Mouse (Mus musculus): Measurements from ENCODE around the gene Cnst. TPM values are rescaled to one million over a fixed set of nuclear protein-coding genes. Genes with fewer than 3 reads are reported as not detected.
A peak's percentile ranks its signal among the peaks of the same experiment; 100 is the strongest.

Gene Cnst
- total RNA-seq, 2 experiments from 2014 or later = 37.2 to 40.1 TPM

GRCm38 (mm10) chr1:179591639-179592038 is 45.5 kb downstream of the Cnst start:
- peak; percentile 26 to 35 for DNase-seq (ENCODE audit: low spot score in 2 of 2)

GRCm38 (mm10) chr1:179592143-179592542 is 46.0 kb downstream of the Cnst start:
- no peak for DNase-seq (ENCODE audit: low spot score in 2 of 2)

GRCm38 (mm10) chr1:179592972-179593371 is 46.8 kb downstream of the Cnst start:
- DNase-seq (ENCODE audit: low spot score in 2 of 2) = no peak

DNA sequence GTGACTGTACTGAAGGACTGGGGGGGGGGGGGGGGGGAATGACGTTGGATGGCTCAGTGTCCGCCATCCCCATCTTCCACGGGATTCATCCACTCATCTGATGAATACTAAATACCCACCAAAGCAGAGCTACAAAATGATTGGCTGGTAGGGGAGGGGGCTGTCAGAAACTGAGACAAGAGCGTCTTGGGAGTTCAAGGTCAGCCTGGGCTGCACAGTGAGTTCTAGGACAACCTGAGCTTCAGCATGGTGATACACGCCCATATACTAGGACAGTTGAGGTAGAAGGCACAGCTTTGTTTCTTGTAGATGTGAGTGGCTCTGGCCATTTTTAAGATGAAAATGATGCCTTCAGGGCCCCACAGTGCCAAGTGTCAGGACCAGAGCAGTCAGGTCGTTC is 52.2 kb downstream of the Cnst start:
- DNase-seq (ENCODE audit: low spot score in 2 of 2) = no peak

GRCm38 (mm10) chr1:179604526-179604925 is 58.4 kb downstream of the Cnst start:
- no peak for DNase-seq (ENCODE audit: low spot score in 2 of 2)

- DNase-seq (ENCODE audit: low spot score in 2 of 2) = no peak
These were observed 60.0 kb downstream of the Cnst start for GRCm38 (mm10) chr1:179606004-179606723.

- no peak for DNase-seq (ENCODE audit: low spot score in 2 of 2)
These were observed 62.4 kb downstream of the Cnst start for GRCm38 (mm10) chr1:179608521-179608920.

GRCm38 (mm10) chr1:179609724-179610505 is 63.7 kb downstream of the Cnst start:
- no peak for DNase-seq (ENCODE audit: low spot score in 2 of 2)

DNA sequence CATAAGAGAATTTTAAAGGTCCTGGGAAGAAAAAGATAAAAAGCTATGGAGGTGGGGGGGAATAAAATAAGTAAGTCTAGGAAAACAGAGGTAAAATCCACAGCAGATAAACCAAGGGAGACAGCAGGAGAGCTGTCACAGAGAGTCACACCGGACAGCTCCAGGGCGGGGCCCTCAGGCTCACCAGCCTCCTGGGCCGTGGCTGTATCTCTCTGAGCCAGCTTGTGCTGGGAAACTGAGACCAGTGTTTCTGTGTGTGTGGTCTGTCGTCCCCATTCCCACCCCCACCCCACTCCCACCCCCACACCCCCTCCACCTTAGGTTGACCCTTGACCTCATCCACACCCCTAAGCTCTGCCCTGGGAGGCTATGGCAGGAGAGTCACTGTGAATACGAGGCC is 65.0 kb downstream of the Cnst start:
- no peak for DNase-seq (ENCODE audit: low spot score in 2 of 2)

- no peak for DNase-seq (ENCODE audit: low spot score in 2 of 2)
These were observed 66.2 kb downstream of the Cnst start for GRCm38 (mm10) chr1:179612418-179612817.

GRCm38 (mm10) chr1:179612986-179613505 is 66.9 kb downstream of the Cnst start:
- DNase-seq (ENCODE audit: low spot score in 2 of 2) = no peak

DNA sequence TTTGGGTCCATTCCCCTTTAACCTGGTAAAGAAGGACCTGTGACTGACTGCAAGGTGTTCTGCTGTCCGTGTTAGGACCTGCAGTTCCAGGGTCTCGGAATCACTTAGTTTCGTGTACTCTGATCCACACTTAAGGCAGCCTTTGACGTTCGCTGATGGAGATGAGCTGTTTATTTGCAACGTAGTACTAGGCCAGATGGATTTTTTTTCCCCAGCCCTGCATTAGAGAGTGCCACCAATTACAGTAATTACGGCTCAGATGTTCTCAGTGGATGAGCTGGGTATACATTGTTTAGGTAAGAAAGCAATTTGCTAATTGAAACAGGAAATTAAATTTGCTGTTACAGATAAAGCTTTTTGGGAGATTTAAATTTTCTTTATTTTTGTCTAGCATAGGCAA is 71.3 kb downstream of the Cnst start:
- no peak for DNase-seq (ENCODE audit: low spot score in 2 of 2)

DNA sequence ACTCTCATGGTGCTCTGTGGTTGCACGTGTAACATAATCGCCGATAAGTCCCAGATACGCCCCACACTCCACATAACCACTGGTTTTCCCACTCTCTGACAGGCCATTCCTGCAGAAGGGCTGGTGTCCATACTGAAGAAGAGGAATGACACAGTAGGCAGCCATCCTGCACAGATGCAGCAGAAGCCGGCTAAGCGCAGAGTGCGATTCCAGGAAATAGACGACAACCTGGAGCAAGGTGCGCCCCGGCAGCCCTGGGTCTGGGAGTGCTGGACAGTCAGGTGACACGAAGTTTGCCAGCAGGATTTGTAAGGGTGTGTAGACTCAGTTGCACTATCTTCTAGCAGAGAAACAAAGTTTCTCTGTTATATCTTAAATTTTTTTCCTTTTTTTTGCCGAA is 76.5 kb downstream of the Cnst start:
- DNase-seq (ENCODE audit: low spot score in 2 of 2) = no peak

- peak; percentile 21 to 32 for DNase-seq (ENCODE audit: low spot score in 2 of 2)
These were observed 77.5 kb downstream of the Cnst start for GRCm38 (mm10) chr1:179623657-179624056.

- DNase-seq (ENCODE audit: low spot score in 2 of 2) = peak; percentile 38 to 55
These were observed 78.2 kb downstream of the Cnst start for GRCm38 (mm10) chr1:179624354-179624753.

GRCm38 (mm10) chr1:179627855-179628254 is 81.7 kb downstream of the Cnst start:
- DNase-seq (ENCODE audit: low spot score in 2 of 2) = no peak

DNA sequence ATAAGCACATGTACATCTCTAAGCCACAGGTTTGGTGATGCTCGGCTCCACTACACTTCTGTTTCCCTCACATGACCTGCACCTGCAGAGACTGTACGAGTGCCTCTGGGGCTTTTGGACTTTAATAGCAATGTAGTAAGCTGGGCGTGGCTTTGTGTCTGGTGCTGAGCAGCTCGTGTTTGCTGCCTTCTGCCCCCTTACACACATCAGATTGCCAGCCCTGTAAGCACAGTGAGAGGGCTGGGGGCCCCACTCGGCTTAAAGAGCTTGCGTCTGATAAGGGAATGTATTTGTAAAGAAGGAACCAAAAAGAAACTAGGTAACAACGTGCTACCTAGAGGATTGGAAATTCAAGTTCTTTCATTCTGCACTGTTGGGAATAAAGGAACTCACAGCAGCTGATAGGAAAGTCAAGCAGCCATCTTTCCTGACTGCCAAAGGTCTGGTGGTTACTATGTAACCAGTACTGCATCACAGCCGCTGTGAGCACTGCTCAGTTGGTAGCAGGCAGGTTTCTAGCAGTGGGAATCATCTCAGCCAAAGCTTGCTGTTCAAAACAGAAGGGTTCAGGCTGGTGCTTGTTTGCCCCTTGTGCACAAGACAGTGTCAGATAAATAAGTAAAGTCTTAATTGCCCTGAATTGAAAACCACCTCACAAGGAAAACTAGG is 82.4 kb downstream of the Cnst start:
- DNase-seq (ENCODE audit: low spot score in 2 of 2) = no peak

GRCm38 (mm10) chr1:179629276-179629675 is 83.1 kb downstream of the Cnst start:
- DNase-seq (ENCODE audit: low spot score in 2 of 2) = no peak

DNA sequence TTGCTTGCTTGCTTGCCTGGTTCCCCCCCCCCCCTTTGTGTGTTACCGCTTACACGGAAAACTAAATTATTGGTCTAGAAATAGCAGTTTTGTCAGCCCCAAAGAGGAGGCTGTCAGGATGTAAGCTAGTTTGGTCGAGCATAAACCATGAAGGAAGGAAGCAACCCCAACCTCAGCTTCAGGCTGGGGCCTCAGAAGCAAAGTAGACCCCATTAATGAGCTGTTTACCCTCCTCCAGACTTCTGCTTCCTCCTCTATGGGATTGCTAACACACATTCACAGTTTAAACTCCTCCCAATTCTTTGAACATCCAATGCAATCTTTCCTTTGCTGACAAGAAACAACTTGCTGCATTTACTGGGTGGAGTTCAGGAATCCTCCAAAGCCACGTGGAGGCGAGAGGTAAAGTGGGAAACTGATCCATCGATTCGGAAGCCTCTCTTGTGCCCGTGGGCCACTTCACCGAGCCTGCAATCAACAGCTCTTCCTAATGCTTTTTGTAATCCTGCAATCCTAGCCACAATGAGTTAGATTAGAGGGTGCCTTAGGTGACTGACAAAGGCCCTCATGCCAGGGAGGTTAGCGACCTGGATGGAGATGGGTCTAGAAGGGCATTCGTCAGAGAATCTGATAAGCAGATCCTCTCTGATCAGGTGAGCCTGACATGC is 86.7 kb downstream of the Cnst start:
- no peak for DNase-seq (ENCODE audit: low spot score in 2 of 2)

DNA sequence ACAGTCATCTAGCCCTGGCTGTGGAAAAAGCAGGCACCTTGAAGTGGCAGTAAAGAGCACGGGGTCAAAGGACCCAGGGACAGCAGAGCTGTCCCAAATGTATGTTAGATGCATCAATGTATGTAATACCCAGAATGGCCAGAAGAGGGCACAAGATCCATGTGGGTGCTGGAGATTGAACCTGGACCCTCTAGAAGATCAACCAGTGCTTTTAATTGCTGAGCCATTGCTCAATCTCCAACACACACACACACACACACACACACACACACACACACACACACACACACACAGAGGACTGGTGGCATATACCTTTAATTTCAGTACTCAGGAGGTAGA is 87.2 kb downstream of the Cnst start:
- DNase-seq (ENCODE audit: low spot score in 2 of 2) = peak in 1 of 2 experiments; percentile 31

DNA sequence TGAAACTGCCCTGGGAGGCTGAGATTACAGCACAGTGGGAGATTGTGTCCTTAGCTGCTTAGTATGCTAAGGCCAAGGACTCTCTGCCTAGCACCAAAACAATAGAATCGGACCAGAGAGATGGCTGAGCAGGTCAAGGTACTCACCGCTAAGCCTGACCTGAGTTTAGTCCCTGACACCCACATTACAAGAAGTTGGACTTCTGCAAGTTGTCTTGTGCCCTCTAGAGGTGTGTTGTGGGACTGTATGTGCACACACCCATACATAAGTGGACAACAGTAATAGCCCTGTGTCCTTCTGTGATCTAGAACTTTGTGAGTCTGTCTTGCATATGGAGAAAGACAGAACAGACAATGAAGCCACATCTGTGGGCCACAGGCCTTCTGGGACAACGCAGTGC is 88.0 kb downstream of the Cnst start:
- no peak for DNase-seq (ENCODE audit: low spot score in 2 of 2)

Measured in left cerebral cortex, adult 18-20 months (tissue).